In genomic region chr5:53326023-53326422, GRCm38 (mm10) we compare ENCODE assay signal across 8 mouse cellular contexts. TPM values are rescaled to one million over a fixed set of nuclear protein-coding genes. Genes with fewer than 3 reads are reported as not detected.
DNase-seq lines count a peak whose midpoint lies in the region; ATAC-seq lines count a peak whose summit lies in the region.

No protein-coding gene starts in this region.

- no peak overlapping the region for H3K4me3 ChIP-seq in hindbrain, embryonic 16.5 days (ENCODE audit: low read length)

- peak; percentile 22 for DNase-seq in T-cell, adult 2 months (ENCODE audit: low spot score)
- DNase-seq in cerebellum, adult 9-11 months: peak; percentile 69
- DNase-seq in frontal cortex, adult 2 months (ENCODE audit: extremely low spot score in 1 of 2, low spot score in 1 of 2): peak; percentile 50 to 87
- DNase-seq in layer of hippocampus, postnatal 25 days (ENCODE audit: extremely low spot score in 1 of 2, low spot score in 1 of 2): peak; percentile 52 to 70
- peak; percentile 43 for DNase-seq in retina, postnatal 7 days (ENCODE audit: low read depth, low spot score)
- peak; percentile 70 for DNase-seq in urinary bladder, postnatal 25 days (ENCODE audit: low spot score)

- no peaks in the 10 kb centered on the region for H3K36me3 ChIP-seq in hindbrain, embryonic 16.5 days (ENCODE audit: control insufficient read depth, insufficient read depth, low read length)

- no peak overlapping the region for H3K27ac ChIP-seq in hindbrain, embryonic 16.5 days (ENCODE audit: low read depth, low read length)

- H3K4me1 ChIP-seq in hindbrain, embryonic 16.5 days (ENCODE audit: control insufficient read depth, insufficient read depth, low read depth, low read length): peaks cover 3% of the 10 kb centered on the region

- ATAC-seq in hindbrain, embryonic 16.5 days: peak; percentile 85
- ATAC-seq in megakaryocyte, adult 5-6 weeks (ENCODE audit: poor library complexity, severe bottlenecking): peak; percentile 88

- WGBS in hindbrain, embryonic 16.5 days: 2% methylated on average over 8 of the region's 8 CpGs

- peak overlapping the region; percentile 24; the same call in 1 of the 2 replicates for H3K4me2 ChIP-seq in hindbrain, embryonic 16.5 days (ENCODE audit: low read length)

- H3K9me3 ChIP-seq in hindbrain, embryonic 16.5 days (ENCODE audit: control insufficient read depth, low read length): no peaks in the 10 kb centered on the region

- no peaks in the 10 kb centered on the region; the same call in 1 of the 2 replicates for H3K27me3 ChIP-seq in hindbrain, embryonic 16.5 days (replicated peaks; ENCODE audit: control insufficient read depth, insufficient read depth, low read length)

- H3K9ac ChIP-seq in hindbrain, embryonic 16.5 days (ENCODE audit: low read depth, low read length): no peak overlapping the region

RNA-seq across cellular contexts. Expression of gene Smim20, which starts 59.1 kb away (rescaled TPM):
- polyA plus RNA-seq in frontal cortex, adult 2 months (2012; rRNA removed): 69.5 and 75.7 TPM in 2 replicates
- 70.9 and 80.1 TPM in 2 replicates for polyA plus RNA-seq in hindbrain, embryonic 16.5 days (2015; fragmentation: Nextera tagmentation; extraction: Ambion mirVana)
- total RNA-seq in layer of hippocampus, postnatal 25 days (2021): 10 to 100 TPM; 38.3 to 41.5 TPM
- total RNA-seq in megakaryocyte, adult 5-6 weeks (2015): 67.6 and 71.7 TPM in 2 replicates
- total RNA-seq in megakaryocyte, adult 5-6 weeks (2017): 43.3 and 55.5 TPM in 2 replicates
